ENCODE assay signal across 8 mouse cellular contexts in genomic region chr3:87905880-87906485, GRCm38 (mm10). TPM values are rescaled to one million over a fixed set of nuclear protein-coding genes. Genes with fewer than 3 reads are reported as not detected.
DNase-seq lines count a peak whose midpoint lies in the region; ATAC-seq and TF ChIP-seq lines count a peak whose summit lies in the region.

TSS of gene Hdgf (plus strand) at chr3:87906321.

- H3K4me1 ChIP-seq in ES-E14 (ENCODE audit: control insufficient read depth in 2 of 2, insufficient read depth in 2 of 2, low read length in 2 of 2, poor library complexity in 1 of 2), result peaks cover 3 to 4% of the 10 kb centered on the region in 2 experiments; a peak in 2 of 4 replicates
- H3K4me1 ChIP-seq in forebrain, embryonic 16.5 days (replicated peaks; ENCODE audit: control insufficient read depth, insufficient read depth, low read length), result peaks cover 36% of the 10 kb centered on the region
- peaks cover 31% of the 10 kb centered on the region for H3K4me1 ChIP-seq in lung, embryonic 14.5 days (ENCODE audit: insufficient read depth)
- H3K4me1 ChIP-seq in olfactory bulb, adult 2 months (ENCODE audit: control insufficient read depth, insufficient read depth, low read length), result peaks cover 20% of the 10 kb centered on the region
- H3K4me1 ChIP-seq in thymus, adult 2 months (replicated peaks; ENCODE audit: control insufficient read depth, insufficient read depth, low read length), result peaks cover 31% of the 10 kb centered on the region

- WGBS in forebrain, embryonic 16.5 days, result under 1% methylated on average over 55 of the region's 57 CpGs
- under 1% methylated on average over 54 of the region's 57 CpGs for WGBS in lung, embryonic 14.5 days
- under 1% methylated on average over 57 of the region's 57 CpGs for WGBS in olfactory bulb, adult 2 months
- WGBS in thymus, adult 2 months, result under 1% methylated on average over 57 of the region's 57 CpGs

- in situ Hi-C loops in ES-E14 (cut with MboI; ENCODE audit: low sequenced_read_pairs in 2 of 2, unreplicated experiment in 2 of 2), result no loop called here

- intact Hi-C loops in heart, postnatal 36 days (cut with DNase I), result loop anchor here (1.0 kb wide), 1 partner anchor 20 kb away; no protein-coding TSS in a partner anchor

- DNase-seq in ES-E14 (ENCODE audit: low read depth, low spot score), result peak; percentile 91
- peak; percentile 96 for DNase-seq in cerebellum, adult 11-12 months
- peak; percentile 89 to 93 for DNase-seq in heart, postnatal 36 days
- DNase-seq in layer of hippocampus, adult 2 months (ENCODE audit: low spot score in 2 of 2), result peak; percentile 92 to 94
- peak; percentile 98 for DNase-seq in lung, embryonic 14.5 days
- DNase-seq in thymus, adult 2 months, result peak; percentile 95

- H3K9ac ChIP-seq in ES-E14 (ENCODE audit: insufficient read depth, low read depth, low read length, poor library complexity, severe bottlenecking), result peak within 1 kb of the TSS; percentile 100
- peak within 1 kb of the TSS; percentile 97 for H3K9ac ChIP-seq in forebrain, embryonic 16.5 days (replicated peaks; ENCODE audit: low read depth, low read length)
- H3K9ac ChIP-seq in lung, embryonic 14.5 days, result peak within 1 kb of the TSS; percentile 99

- peak; percentile 58 for TF ChIP-seq CTCF in layer of hippocampus, adult 2 months (conservative IDR thresholded peaks at IDR 0.05)
- peak; percentile 30 for TF ChIP-seq CTCF in lung, embryonic 14.5 days (IDR thresholded peaks at IDR 0.05; ENCODE audit: low read depth)
- TF ChIP-seq CTCF in olfactory bulb, adult 2 months (IDR thresholded peaks at IDR 0.05; ENCODE audit: insufficient read depth, low read depth, low read length), result no peak
- peak; percentile 71; the same call in 1 of the 2 replicates for TF ChIP-seq CTCF in thymus, adult 2 months (IDR thresholded peaks at IDR 0.05; ENCODE audit: borderline replicate concordance, control insufficient read depth, extremely low read depth, insufficient read depth, low read length, poor library complexity)

- ATAC-seq in forebrain, embryonic 16.5 days, result peak; percentile 97
- peak; percentile 95 for ATAC-seq in lung, embryonic 14.5 days (ENCODE audit: insufficient read depth)

- peaks cover 2% of the 10 kb centered on the region; the same call in 1 of the 2 replicates for H3K36me3 ChIP-seq in ES-E14 (ENCODE audit: control insufficient read depth, insufficient read depth, low read length, poor library complexity, severe bottlenecking)
- no peaks in the 10 kb centered on the region for H3K36me3 ChIP-seq in forebrain, embryonic 16.5 days (ENCODE audit: control insufficient read depth, insufficient read depth)
- no peaks in the 10 kb centered on the region for H3K36me3 ChIP-seq in lung, embryonic 14.5 days (ENCODE audit: insufficient read depth)
- H3K36me3 ChIP-seq in thymus, adult 2 months (ENCODE audit: control insufficient read depth, insufficient read depth, low read length), result no peaks in the 10 kb centered on the region

- H3K4me3 ChIP-seq in ES-E14 (ENCODE audit: insufficient read depth in 1 of 2, low read depth in 1 of 2, low read length in 2 of 2, poor library complexity in 1 of 2, severe bottlenecking in 1 of 2), result peak within 1 kb of the TSS; percentile 79 to 97
- peak within 1 kb of the TSS; percentile 99 for H3K4me3 ChIP-seq in forebrain, embryonic 16.5 days (replicated peaks; ENCODE audit: low read length)
- peak within 1 kb of the TSS; percentile 88 for H3K4me3 ChIP-seq in layer of hippocampus, adult 2 months
- H3K4me3 ChIP-seq in lung, embryonic 14.5 days (ENCODE audit: low read depth, low read length), result peak within 1 kb of the TSS; percentile 97
- peak within 1 kb of the TSS; percentile 99 for H3K4me3 ChIP-seq in olfactory bulb, adult 2 months (ENCODE audit: insufficient read depth, low read depth, low read length)
- peak within 1 kb of the TSS; percentile 100 for H3K4me3 ChIP-seq in thymus, adult 2 months (ENCODE audit: control insufficient read depth, insufficient read depth, low read length)

- TF ChIP-seq POLR2A in olfactory bulb, adult 2 months (IDR thresholded peaks at IDR 0.05; ENCODE audit: insufficient read depth, low read depth, low read length), result peak; percentile 32; the same call in 1 of the 2 replicates
- TF ChIP-seq POLR2A in thymus, adult 2 months (IDR thresholded peaks at IDR 0.05; ENCODE audit: control insufficient read depth, extremely low read depth, insufficient read depth, low read length, poor library complexity), result peak; percentile 46; the same call in 1 of the 2 replicates

- H3K27ac ChIP-seq in ES-E14 (ENCODE audit: insufficient read depth, low read depth, low read length, poor library complexity, severe bottlenecking), result peak within 1 kb of the TSS; percentile 95
- peak within 1 kb of the TSS; percentile 96 for H3K27ac ChIP-seq in forebrain, embryonic 16.5 days (ENCODE audit: low read length)
- peak within 1 kb of the TSS; percentile 98 for H3K27ac ChIP-seq in layer of hippocampus, adult 2 months
- peak within 1 kb of the TSS; percentile 99 for H3K27ac ChIP-seq in lung, embryonic 14.5 days (ENCODE audit: low read depth)
- peak within 1 kb of the TSS; percentile 89 for H3K27ac ChIP-seq in olfactory bulb, adult 2 months (ENCODE audit: insufficient read depth, low read depth, low read length)
- H3K27ac ChIP-seq in thymus, adult 2 months (ENCODE audit: control insufficient read depth, insufficient read depth, low read length), result peak within 1 kb of the TSS; percentile 40

- peak within 1 kb of the TSS; percentile 93 for H3K4me2 ChIP-seq in forebrain, embryonic 16.5 days (ENCODE audit: low read length)
- H3K4me2 ChIP-seq in lung, embryonic 14.5 days, result peak within 1 kb of the TSS; percentile 99

- H3K27me3 ChIP-seq in forebrain, embryonic 16.5 days (replicated peaks; ENCODE audit: control insufficient read depth, insufficient read depth, low read length), result no peaks in the 10 kb centered on the region
- H3K27me3 ChIP-seq in lung, embryonic 14.5 days (ENCODE audit: insufficient read depth, low read length), result no peaks in the 10 kb centered on the region
- no peaks in the 10 kb centered on the region for H3K27me3 ChIP-seq in thymus, adult 2 months (ENCODE audit: control insufficient read depth, insufficient read depth, low read length)

- H3K9me3 ChIP-seq in ES-E14 (ENCODE audit: control insufficient read depth, insufficient read depth, low read depth, low read length), result no peaks in the 10 kb centered on the region
- no peaks in the 10 kb centered on the region for H3K9me3 ChIP-seq in forebrain, embryonic 16.5 days (ENCODE audit: control insufficient read depth, low read length)
- no peaks in the 10 kb centered on the region for H3K9me3 ChIP-seq in lung, embryonic 14.5 days (ENCODE audit: low read depth, low read length)

TF ChIP-seq in ES-E14, 5 proteins besides CTCF, POLR2A, EP300 and RAD21:
- TF ChIP-seq MAFK (IDR thresholded peaks at IDR 0.05; ENCODE audit: insufficient read depth, low read depth, low read length) (no peak), ZNF384 (IDR thresholded peaks at IDR 0.05; ENCODE audit: low read depth, low read length) (no peak), HCFC1 (IDR thresholded peaks at IDR 0.05; ENCODE audit: borderline replicate concordance, insufficient read depth, low read length) (peak; percentile 85), CHD2 (IDR thresholded peaks at IDR 0.05; ENCODE audit: low read depth, low read length) (no peak), ZC3H11A (IDR thresholded peaks at IDR 0.05; ENCODE audit: borderline replicate concordance, low read depth, low read length) (no peak)

RNA-seq across cellular contexts. Expression of gene Hdgf, which starts in this region (rescaled TPM):
- 296 and 312 TPM in 2 replicates for total RNA-seq in ES-E14 (2012; rRNA removed)
- 186 and 212 TPM in 2 replicates for polyA plus RNA-seq in forebrain, embryonic 16.5 days (2015; fragmentation: Nextera tagmentation; extraction: Ambion mirVana)
- 100 to 1,000 TPM; 106 to 115 TPM for total RNA-seq in heart, postnatal 36 days (2021)
- total RNA-seq in layer of hippocampus, adult 2 months (2021), result 100 to 1,000 TPM; 140 to 146 TPM
- polyA plus RNA-seq in lung, embryonic 14.5 days (2014; fragmentation: Nextera tagmentation; extraction: Ambion mirVana), result 287 and 288 TPM in 2 replicates
- 549 TPM in 1 of 2 replicates, not detected in the other for polyA plus RNA-seq in olfactory bulb, adult 2 months (2012; ENCODE audit: insufficient read depth, insufficient read length, low replicate concordance, missing spikeins)
- polyA plus RNA-seq in thymus, adult 2 months (2012; rRNA removed), result 112 and 136 TPM in 2 replicates

Comparison
In these comparisons a context has a peak if more than half of its experiments do, and no peak if none do; other contexts are left out.
1. Peak in every context shown above with its lines: DNase-seq, ATAC-seq, H3K4me3 ChIP-seq and H3K27ac ChIP-seq.
2. H3K27ac ChIP-seq: peak in every context shown above with its lines; median percentile 99 in lung, embryonic 14.5 days; 98 in layer of hippocampus, adult 2 months; 96 in forebrain, embryonic 16.5 days; 95 in ES-E14; 89 in olfactory bulb, adult 2 months; 40 in thymus, adult 2 months.